Mouse (Mus musculus) E14TG2a.4 (cell line): ENCODE measurements at regions not wholly inside any gene's neighbourhood (a gene's known extent, or its start where the extent isn't known, plus 50 kb on each side); places are given as distances from the start of the nearest gene placed in this dataset.

Experiments
- H3K27me3 ChIP-seq: 2 replicates; pipeline ENCODE4 v1.6.1; 2014; ENCODE audit warnings: low read length, control low read depth; ENCODE audit not compliant: insufficient read depth
- H3K36me3 ChIP-seq: 2 replicates; pipeline ENCODE4 v1.6.1; 2014; ENCODE audit warnings: low read length, control low read depth; ENCODE audit not compliant: insufficient read depth
- H3K4me1 ChIP-seq: replicated peaks from 2 replicates; pipeline ENCODE4 v1.6.1; 2014; ENCODE audit warnings: low read depth, low read length, control low read depth
- H3K4me3 ChIP-seq: replicated peaks from 2 replicates; pipeline ENCODE4 v1.5.1; 2014; ENCODE audit warnings: mild to moderate bottlenecking, low read length
- H3K9me3 ChIP-seq: 2 replicates; pipeline ENCODE4 v1.6.1; 2014; ENCODE audit warnings: low read length, control low read depth
- CTCF ChIP-seq: conservative IDR thresholded peaks from 2 replicates; pipeline ENCODE4 v1.5.1; 2014; ENCODE audit warnings: low read length
- NANOG ChIP-seq: IDR thresholded peaks from 2 replicates; pipeline ENCODE4 v1.6.1; 2014; ENCODE audit warnings: borderline replicate concordance, low read length, mixed read lengths
- POU5F1 ChIP-seq: IDR thresholded peaks from 2 replicates; pipeline ENCODE4 v1.6.1; 2014; ENCODE audit warnings: low read length, borderline replicate concordance

- no peak for TF ChIP-seq POU5F1
- no peak for TF ChIP-seq NANOG
- no peak for TF ChIP-seq CTCF
- peaks cover 41% of the 10 kb centered on the region for H3K27me3 ChIP-seq
These were observed 128.9 kb upstream of the Zfp703 start for GRCm38 (mm10) chr8:26848098-26848772.

GRCm38 (mm10) chr8:26848955-26849684, 128.0 kb upstream of the Zfp703 start:
- no peaks in the 10 kb centered on the region for H3K36me3 ChIP-seq
- no peak overlapping the region for H3K4me3 ChIP-seq
- H3K9me3 ChIP-seq, result no peaks in the 10 kb centered on the region
- TF ChIP-seq POU5F1 (no peak), NANOG (no peak), CTCF (no peak)
- H3K4me1 ChIP-seq, result peaks cover 43% of the 10 kb centered on the region
- H3K27me3 ChIP-seq, result peaks cover 41% of the 10 kb centered on the region

More at GRCm38 (mm10) chr8:26848098-26848772, 128.9 kb upstream of the Zfp703 start:
- H3K4me1 ChIP-seq, result peaks cover 52% of the 10 kb centered on the region
- H3K9me3 ChIP-seq, result no peaks in the 10 kb centered on the region
- H3K36me3 ChIP-seq, result no peaks in the 10 kb centered on the region
- H3K4me3 ChIP-seq, result no peak overlapping the region

DNA sequence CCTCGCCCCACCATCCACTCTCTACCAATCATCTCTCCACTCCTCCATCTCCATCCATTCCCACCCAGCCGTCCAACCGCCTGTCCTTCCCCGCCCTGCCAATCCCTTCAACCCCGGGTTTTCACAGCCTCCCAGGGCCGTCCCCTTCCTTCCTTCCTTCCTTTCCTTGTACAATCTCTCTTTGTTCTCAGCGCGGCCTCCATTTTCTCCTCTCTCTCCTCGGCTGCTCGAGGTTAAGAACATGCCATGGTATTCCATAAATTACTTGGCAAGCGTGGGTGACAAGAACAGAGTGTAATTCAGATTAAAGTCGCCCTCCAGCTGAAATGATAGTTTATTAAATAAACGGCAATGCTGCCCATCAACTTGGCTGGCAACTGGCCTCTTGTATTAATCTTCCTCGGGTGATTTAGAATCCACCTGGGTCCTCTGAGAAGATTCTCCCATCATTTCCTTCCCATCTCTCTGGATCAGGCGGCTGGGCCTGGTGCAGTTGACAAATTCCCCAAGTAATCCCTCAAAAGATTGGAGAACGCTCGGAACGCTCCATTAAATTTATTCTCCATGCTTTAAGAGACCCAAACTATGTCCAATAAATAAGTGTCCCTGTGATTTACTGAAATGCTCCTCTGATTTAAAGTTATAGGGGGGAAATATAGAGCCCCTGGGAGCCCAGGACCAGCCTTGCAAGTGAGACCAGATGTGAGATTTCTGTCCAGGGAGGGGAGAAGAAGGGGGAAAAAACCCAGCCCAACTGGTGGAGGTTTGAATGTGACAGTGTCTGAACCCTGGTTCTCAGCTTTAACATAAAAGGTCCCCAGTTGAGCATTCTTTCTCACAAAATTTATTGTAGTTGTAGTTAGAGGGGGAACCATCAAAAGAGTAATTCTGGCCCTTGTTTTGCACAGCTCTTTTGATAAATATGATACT, 125.0 kb upstream of the Zfp703 start:
- peaks cover 15% of the 10 kb centered on the region for H3K4me1 ChIP-seq
- TF ChIP-seq POU5F1 (no peak), NANOG (no peak), CTCF (no peak)
- H3K36me3 ChIP-seq, result no peaks in the 10 kb centered on the region
- peaks cover 41% of the 10 kb centered on the region for H3K27me3 ChIP-seq
- no peaks in the 10 kb centered on the region for H3K9me3 ChIP-seq
- no peak overlapping the region for H3K4me3 ChIP-seq

DNA sequence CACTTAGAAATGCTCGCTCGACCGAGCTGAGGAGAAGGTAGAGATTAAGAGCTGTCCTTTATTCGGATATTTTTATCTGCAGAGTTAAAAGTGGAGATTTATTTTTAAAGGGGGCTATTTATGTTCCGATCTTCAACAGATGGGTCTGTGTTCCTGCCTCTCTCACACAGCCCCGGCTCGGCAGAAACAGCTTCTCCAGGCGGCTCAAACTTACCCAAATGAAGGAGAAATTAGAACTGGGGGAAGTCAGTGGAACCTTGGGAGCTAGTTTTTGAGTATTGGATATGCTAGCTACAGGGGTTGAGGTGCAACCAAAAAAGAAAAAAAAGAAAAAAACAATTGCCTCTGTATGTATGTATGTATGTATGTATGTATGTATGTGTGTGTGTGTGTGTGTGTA, 124.2 kb upstream of the Zfp703 start:
- H3K9me3 ChIP-seq, result no peaks in the 10 kb centered on the region
- no peaks in the 10 kb centered on the region for H3K36me3 ChIP-seq
- peaks cover 35% of the 10 kb centered on the region for H3K27me3 ChIP-seq
- H3K4me1 ChIP-seq, result peaks cover 14% of the 10 kb centered on the region
- no peak overlapping the region for H3K4me3 ChIP-seq
- TF ChIP-seq NANOG (no peak), POU5F1 (no peak), CTCF (no peak)

- Histone ChIP-seq H3K4me3 (no peak overlapping the region), H3K9me3 (no peaks in the 10 kb centered on the region), H3K27me3 (peaks cover 21% of the 10 kb centered on the region), H3K4me1 (0 out of 2 replicates have a peak, but pooled peaks cover 3% of the 10 kb centered on the region), H3K36me3 (no peaks in the 10 kb centered on the region)
- no peak for TF ChIP-seq CTCF
- no peak for TF ChIP-seq NANOG
- TF ChIP-seq POU5F1, result no peak
These were observed 122.4 kb upstream of the Zfp703 start for GRCm38 (mm10) chr8:26854557-26855238.

DNA sequence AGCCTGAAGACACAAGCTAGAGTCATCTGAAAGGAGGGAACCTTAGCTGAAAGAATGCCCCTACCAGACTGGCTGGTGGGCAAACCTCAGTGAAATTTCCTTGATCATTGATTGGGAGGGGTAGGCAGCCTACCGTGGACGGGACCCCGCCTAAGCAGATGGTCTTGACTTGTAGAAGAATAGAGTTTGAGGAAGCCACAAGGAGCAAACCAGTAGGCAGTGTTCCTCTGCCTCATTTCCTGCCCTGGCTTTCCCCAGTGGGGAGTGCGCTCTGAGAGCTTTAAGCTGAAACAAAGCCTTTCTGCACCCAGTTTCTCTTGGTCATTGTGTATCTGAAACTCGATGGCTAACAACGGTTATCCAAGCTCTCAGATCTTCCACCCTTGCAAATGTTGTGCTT, 121.9 kb upstream of the Zfp703 start:
- Histone ChIP-seq H3K4me1 (0 out of 2 replicates have a peak, but pooled peaks cover 3% of the 10 kb centered on the region), H3K4me3 (no peak overlapping the region), H3K27me3 (peaks cover 15% of the 10 kb centered on the region), H3K9me3 (no peaks in the 10 kb centered on the region), H3K36me3 (no peaks in the 10 kb centered on the region)
- TF ChIP-seq POU5F1, result no peak
- TF ChIP-seq NANOG, result no peak
- TF ChIP-seq CTCF, result no peak

DNA sequence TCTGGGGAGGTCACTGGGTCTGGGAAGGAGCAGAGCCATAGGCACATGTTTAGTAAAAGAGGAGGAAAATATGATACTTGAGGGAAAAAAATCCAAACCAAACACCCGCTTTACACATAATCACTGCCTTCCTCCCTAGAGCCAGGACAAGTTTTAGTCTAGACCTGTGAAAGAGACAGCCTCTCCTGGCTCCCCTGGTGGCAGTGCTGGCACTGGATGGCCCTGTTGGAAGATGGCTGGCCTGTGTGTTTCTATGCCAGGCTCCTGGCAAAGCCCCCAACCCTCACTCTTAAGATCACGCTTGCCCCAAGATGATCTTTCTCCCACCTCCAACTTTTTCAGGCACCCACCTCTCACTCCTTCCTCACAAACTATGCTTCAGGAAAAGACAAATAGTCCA, 112.6 kb upstream of the Zfp703 start:
- TF ChIP-seq NANOG (no peak), POU5F1 (no peak), CTCF (no peak)
- no peak overlapping the region for H3K4me3 ChIP-seq
- H3K4me1 ChIP-seq, result no peaks in the 10 kb centered on the region
- H3K27me3 ChIP-seq, result no peaks in the 10 kb centered on the region
- H3K9me3 ChIP-seq, result peaks cover 14% of the 10 kb centered on the region
- no peaks in the 10 kb centered on the region for H3K36me3 ChIP-seq
